Mouse (Mus musculus) brain, adult 2 months (tissue): Measurements from ENCODE around the gene Mknk2.

Experiments used
- DNase-seq: peaks from one replicate; pipeline ENCODE4 v3.0.0; 2011; ENCODE audit warnings: low read depth, low spot score

Mknk2 gene

GRCm38 (mm10) chr10:80677942-80678436, at the start of gene Mknk2:
Gene Mknk2, minus strand, starts transcription at chr10:80678112.
- DNase-seq: peak; percentile 95

GRCm38 (mm10) chr10:80717281-80717680, 39.4 kb upstream of the Mknk2 start:
- DNase-seq: no peak

- DNase-seq: no peak
Observed at GRCm38 (mm10) chr10:80710834-80711233, 32.9 kb upstream of the Mknk2 start.

- DNase-seq: no peak
Observed at GRCm38 (mm10) chr10:80705479-80705878, 27.6 kb upstream of the Mknk2 start.

- no peak for DNase-seq
Observed at GRCm38 (mm10) chr10:80705033-80705432, 27.1 kb upstream of the Mknk2 start.

- DNase-seq: no peak
Observed at GRCm38 (mm10) chr10:80704418-80704817, 26.5 kb upstream of the Mknk2 start.

DNA sequence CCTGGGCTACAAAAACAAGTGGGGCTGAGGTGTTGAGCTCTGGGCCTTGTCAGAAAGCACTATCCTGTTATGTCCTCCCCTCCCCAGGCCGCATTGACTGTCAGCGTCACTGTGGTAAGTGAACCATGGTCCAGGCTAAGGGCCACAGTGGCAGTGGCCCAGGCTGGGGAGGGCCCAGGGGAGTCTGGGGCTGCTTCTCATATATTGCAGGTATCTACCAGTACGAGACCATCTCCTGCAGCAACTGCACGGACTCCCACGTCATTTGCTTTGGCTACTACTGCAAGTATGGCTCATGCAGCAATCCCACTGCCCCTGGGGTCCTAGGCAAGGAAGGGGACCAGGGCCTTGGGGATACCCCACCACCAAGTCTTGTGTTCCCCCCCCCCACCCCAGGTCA, 25.7 kb upstream of the Mknk2 start:
- DNase-seq: no peak

DNA sequence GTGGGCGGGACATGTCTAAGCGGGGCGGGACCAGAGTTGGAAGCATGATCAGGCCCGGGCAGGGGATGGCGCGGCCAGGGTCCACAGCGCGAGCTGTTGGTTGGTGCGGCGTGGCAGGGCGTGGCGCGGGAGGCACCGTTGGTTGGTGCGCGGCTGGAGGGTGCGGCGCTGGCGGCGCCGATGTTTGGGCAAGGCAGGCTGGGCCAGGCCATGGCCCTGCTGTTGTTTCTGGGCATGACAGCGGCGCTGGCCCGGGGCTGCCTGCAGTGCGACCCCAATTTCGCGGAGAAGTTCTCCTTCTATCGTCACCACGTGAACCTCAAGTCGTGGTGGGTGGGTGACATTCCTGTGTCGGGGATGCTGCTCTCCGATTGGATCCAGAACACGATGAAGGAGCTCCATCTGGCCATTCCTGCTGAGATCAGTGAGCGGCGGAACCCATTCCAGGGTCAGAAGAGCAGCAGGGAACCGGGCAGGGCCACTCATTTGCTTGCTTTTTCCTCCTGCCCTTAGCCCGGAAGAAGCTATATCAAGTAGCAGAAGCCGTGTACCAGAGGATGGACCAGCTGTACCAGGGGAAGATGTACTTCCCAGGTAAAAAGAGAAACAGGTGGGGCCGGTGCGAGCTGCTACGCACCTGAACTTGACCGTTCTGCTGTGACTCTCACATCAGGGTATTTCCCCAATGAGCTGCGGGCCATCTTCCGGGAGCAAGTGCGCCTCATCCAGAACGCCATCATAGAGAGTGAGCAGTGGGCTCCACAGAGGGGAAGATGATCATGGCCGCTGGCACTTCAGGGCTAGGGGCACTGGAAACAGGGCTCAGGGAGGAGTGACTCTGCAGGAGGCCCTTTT, 24.9 kb upstream of the Mknk2 start:
- peak; percentile 97 for DNase-seq

DNA sequence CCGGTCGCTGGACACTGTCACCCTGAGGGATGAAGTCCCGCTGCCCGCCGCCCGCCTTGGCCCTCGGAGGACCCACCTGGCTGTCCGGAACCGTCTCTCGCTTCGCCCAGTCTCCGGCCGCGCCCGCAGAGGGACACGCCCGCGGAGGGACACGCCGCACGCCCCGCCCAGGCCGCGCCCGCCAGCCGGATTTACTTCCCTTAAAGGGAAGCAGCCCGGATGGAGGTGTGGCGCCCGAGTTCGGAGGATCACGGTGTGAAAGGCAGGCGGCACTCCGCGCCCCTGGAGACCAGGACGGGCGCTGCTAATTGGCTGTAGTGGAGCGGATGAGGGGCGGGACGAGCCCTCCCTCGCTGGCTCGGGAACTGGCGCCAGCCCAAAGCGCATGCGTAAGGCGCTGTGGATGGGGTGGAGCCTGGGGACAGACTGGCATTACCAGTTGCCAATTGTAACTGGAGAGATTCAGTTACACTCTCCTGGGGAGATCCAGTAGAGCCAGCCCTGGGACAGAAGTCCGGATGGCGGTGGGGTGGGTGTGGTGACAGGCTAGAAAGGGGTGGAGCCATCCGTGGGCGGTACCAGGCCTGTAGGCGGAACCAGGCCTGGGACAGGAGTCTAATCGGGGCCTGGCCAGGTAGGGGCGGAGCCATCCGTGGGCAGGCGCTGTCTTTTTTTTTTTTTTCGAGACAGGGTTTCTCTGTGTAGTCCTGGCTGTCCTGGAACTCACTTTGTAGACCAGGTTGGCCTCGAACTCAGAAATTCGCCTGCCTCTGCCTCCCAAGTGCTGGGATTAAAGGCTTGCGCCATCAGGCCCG, 24.0 kb upstream of the Mknk2 start, which contains the start of the genes Mob3a and Izumo4:
Gene Mob3a (minus strand): TSS at position 257 of the 815 bp plus-strand sequence.
Gene Izumo4 (plus strand): TSS at position 464 of the 815 bp plus-strand sequence.
- peak; percentile 100 for DNase-seq

GRCm38 (mm10) chr10:80700732-80701131, 22.8 kb upstream of the Mknk2 start:
- no peak for DNase-seq

DNA sequence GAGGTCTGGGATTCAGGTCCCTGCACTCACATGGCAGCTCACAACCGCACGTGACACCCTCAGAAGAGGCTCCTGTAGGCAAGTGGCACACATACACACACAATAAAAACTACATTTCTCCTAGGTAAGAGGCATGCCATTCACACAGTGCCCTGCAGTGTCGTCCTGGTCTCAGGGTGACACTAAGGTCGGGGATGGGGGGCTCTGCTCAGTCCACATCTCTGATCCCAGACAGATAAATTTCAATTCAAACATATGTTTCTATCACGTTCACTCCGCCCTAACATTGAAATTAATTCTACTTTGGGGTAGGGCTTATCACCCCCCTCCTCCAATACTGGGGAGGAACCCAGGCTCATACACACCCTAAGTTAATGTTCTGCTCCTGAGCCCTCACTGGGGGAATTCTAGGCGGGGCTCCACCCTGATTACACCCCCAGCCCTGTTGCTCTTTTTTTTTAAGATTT, 22.2 kb upstream of the Mknk2 start:
- DNase-seq: no peak

DNA sequence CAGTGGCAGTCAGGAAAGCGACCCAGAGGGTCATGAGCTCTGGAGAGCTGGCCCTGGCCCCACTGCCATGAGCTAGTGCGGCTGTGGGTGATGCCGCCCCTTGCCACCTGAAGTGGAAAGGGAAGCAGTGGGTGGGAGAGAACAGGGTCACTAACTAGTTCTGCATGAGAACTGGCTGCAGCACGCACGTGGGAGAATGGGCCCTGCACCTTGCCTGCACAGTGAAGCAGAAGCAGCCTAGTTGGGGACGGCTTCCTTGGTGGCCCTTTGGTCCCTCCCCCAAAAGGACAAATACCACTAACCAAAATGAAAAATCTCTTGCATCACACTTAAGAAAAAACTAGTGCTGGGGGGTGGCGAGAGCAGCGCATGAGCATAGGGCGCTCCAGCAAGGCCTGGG, 20.7 kb upstream of the Mknk2 start:
- DNase-seq: no peak

GRCm38 (mm10) chr10:80697812-80698211, 19.9 kb upstream of the Mknk2 start:
- DNase-seq: no peak

GRCm38 (mm10) chr10:80697393-80697787, 19.5 kb upstream of the Mknk2 start:
- DNase-seq: no peak

DNA sequence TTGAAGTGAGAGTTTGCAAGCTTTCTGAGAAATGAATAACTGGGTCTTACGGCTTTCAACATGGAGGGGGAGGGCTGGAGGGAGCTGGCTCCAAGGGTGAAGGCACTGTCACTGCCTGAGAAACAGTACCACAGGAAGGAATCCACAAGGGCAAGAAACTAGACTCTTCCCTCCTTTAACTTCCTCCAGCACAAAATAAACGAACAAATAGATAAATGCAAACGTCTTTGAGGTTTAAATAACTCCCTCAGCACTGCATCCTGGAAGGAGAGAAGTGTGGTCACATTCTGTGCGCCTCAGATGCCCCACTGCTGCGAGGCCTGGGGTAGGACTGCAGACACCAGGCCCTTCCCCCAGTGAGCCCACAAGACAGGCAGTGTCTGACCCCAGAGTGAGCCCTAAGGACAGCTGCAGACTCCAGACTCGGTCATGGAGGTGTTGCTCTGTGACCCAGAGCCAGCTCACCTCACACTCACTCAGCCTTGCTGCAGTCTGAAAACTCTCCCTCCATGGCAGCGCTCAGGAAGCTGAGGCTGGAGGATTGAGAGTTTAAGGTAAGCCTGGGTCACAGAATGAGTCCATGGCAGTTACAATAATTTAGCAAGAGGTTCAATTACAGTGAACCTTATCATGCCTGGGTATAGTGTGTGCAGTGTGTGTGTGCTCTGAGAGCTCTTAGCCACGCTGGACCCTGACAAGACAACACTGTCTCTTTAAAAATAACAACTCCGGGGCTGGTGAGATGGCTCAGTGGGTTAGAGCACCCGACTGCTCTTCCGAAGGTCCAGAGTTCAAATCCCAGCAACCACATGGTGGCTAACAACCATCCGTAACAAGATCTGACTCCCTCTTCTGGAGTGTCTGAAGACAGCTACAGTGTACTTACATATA, 18.8 kb upstream of the Mknk2 start:
- no peak for DNase-seq

DNA sequence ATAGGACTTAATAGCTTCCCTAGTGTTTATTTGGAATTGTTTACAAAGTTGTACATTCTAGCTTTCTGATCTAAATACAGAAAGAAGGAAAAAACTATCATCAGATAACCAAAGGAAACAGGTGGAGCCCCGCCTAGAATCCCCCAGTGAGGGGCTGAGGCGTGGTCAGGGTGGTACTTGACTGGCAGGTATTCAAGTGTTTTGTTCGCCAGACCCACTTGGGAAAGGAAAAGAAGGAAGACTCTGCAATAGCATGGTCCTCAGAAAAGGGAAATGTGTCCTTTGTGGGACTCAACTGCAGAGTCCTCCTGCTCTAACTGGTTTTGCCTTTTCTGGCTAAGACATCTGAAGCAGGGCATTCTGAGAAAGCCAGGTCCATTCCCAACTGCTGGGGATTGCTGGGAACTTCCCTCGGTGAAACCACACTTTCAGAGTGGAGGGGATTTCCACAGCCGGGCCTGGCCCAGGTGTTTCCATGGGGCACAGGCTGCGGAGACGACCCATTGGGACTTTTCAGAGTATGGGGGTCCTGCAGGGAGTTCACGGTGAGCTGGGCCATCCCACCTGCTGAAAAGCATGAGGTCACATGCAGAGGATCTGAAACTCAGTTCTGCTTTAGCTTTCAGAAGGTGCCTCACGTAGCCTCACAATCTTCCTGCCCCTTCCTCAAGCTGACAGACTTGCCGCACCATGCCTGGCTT, 18.0 kb upstream of the Mknk2 start:
- DNase-seq: no peak

DNA sequence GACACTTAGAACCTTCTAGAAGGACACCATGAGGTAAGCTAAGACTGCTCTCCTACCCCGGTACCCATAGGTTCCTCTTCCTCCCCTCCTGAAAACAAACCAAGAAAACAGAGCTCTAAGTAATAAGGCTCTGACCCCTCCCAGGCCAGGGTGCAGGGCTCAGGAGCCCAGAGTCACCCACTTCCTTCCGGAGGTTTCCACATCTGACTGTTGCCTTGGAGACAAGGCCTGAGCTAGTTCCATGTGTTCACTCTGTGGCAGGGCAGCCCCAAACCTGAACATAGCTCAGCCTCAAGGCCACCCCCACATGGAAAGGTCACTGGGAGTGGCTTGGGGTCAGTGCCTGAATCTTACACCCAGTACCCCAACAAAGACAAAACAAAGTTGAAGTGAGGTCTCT, 17.3 kb upstream of the Mknk2 start:
- peak; percentile 63 for DNase-seq

DNA sequence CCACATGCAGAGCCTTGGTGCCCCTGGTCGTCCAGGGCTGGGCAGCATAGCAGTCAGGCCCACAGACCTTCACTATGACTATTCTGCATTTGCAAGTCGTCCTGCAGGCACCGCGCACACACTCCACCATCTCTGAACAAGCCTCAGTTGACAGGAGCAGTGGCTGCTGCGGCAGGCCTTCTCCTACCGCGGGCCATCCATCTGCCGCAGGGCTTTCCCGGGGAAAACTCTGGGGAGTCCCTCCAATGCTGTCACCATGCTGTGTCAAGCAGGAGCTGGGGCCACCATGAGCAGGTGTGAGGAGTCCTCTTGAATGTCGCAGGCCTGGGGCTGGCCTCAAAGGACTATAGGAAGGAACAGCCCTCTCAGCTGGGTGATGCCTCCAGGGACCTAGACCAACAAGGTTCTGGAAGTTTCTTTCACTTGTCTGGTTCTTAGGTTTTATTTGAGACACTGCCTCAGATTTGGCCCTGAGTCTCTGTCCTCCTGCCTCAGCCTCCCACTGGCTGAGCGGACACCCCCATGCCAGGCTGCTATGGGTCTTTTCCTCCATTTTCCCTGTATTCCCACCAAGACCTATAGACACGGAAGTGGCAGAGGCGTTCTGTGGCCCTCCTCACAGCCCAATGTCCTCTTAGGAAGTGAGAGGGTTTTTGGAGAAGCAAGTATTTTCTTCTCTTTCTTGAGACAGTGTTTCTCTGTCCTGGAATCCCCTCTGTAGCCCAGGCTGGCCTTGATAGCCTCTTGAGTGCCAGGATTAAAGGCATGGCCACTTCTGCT, 16.4 kb upstream of the Mknk2 start:
- DNase-seq: no peak

DNA sequence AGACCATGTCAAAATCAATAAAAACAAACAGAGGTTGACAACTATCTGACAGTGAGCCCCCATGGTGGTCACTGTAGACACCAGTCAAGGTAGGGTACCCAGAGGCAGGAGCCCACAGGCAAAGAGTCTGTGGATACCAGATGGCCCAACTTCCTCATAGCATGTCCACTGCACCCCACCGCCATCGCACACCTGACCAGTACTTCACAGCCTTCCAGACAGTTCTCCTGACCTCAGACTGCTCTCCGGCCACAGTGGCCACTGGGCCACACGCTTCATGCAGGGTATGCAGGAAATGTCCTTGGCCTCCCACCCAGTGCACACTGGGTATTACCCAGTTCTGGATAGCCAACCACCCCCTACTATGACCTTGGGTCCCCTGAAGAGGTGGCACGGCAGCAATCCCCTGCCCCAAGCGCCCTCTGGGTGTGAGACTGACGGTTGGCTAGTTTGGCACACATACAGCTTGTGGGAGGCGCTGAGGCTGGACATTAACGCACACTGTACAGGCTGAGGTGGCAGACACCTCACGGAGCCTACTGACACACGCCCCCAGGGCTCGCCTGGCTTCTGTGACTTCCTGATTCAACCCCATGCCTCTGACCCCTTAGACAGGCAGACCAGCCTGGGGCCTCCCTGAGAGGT, 15.6 kb upstream of the Mknk2 start:
- no peak for DNase-seq
